Mouse (Mus musculus) lung, adult 18-20 months (tissue): ENCODE data around the gene Cx3cr1.
"Not testable (repeated sequence)": the region's sequence is repeated elsewhere in the genome, so short reads cannot be mapped to it uniquely, and the experiment has no call there.

Experiments used
- DNase-seq, 2 experiments: peaks; one replicate each; pipeline ENCODE4 v3.0.0; 2022; ENCODE audit warnings: mixed read lengths in 2 of 2

Cx3cr1 gene

GRCm38 (mm10) chr9:120069779-120070178 is at the start of gene Cx3cr1:
Gene Cx3cr1 (minus strand): TSS chr9:120069879.
- DNase-seq: no peak

GRCm38 (mm10) chr9:120118212-120118611 is 48.5 kb upstream of the Cx3cr1 start:
- no peak for DNase-seq

- no peak for DNase-seq
Observed at GRCm38 (mm10) chr9:120116184-120116624, 46.5 kb upstream of the Cx3cr1 start.

- no peak for DNase-seq
Observed at GRCm38 (mm10) chr9:120115580-120115979, 45.9 kb upstream of the Cx3cr1 start.

GRCm38 (mm10) chr9:120114789-120115151 is 45.1 kb upstream of the Cx3cr1 start:
- no peak for DNase-seq

GRCm38 (mm10) chr9:120114051-120114788 is 44.5 kb upstream of the Cx3cr1 start:
- DNase-seq: no peak

- DNase-seq: no peak
Observed at GRCm38 (mm10) chr9:120113456-120113855, 43.8 kb upstream of the Cx3cr1 start.

- no peak for DNase-seq
Observed at GRCm38 (mm10) chr9:120112472-120112871, 42.8 kb upstream of the Cx3cr1 start.

- DNase-seq: no peak
Observed at GRCm38 (mm10) chr9:120111156-120111945, 41.7 kb upstream of the Cx3cr1 start.

- peak; percentile 94 to 96 for DNase-seq
Observed at GRCm38 (mm10) chr9:120110211-120111018, 40.7 kb upstream of the Cx3cr1 start, which contains the start of gene Slc25a38. Gene Slc25a38 (plus strand): TSS chr9:120110374.

GRCm38 (mm10) chr9:120108953-120109352 is 39.3 kb upstream of the Cx3cr1 start:
- DNase-seq: not testable (repeated sequence)

- no peak for DNase-seq
Observed at GRCm38 (mm10) chr9:120101165-120101564, 31.5 kb upstream of the Cx3cr1 start.

GRCm38 (mm10) chr9:120099304-120099703 is 29.6 kb upstream of the Cx3cr1 start:
- DNase-seq: no peak

GRCm38 (mm10) chr9:120098682-120099081 is 29.0 kb upstream of the Cx3cr1 start:
- peak in 1 of 2 experiments; percentile 39 for DNase-seq

GRCm38 (mm10) chr9:120095886-120096285 is 26.2 kb upstream of the Cx3cr1 start:
- no peak for DNase-seq

GRCm38 (mm10) chr9:120093701-120094100 is 24.0 kb upstream of the Cx3cr1 start:
- DNase-seq: no peak

GRCm38 (mm10) chr9:120091696-120092238 is 22.1 kb upstream of the Cx3cr1 start, which contains the start of gene Ccr8:
Gene Ccr8 (plus strand): TSS chr9:120092114.
- DNase-seq: no peak

- no peak for DNase-seq
Observed at GRCm38 (mm10) chr9:120091086-120091485, 21.4 kb upstream of the Cx3cr1 start.

GRCm38 (mm10) chr9:120089125-120089524 is 19.4 kb upstream of the Cx3cr1 start:
- no peak for DNase-seq

- DNase-seq: no peak
Observed at GRCm38 (mm10) chr9:120084406-120084805, 14.7 kb upstream of the Cx3cr1 start.

- peak in 1 of 2 experiments; percentile 18 for DNase-seq
Observed at GRCm38 (mm10) chr9:120083158-120083894, 13.6 kb upstream of the Cx3cr1 start.

- no peak for DNase-seq
Observed at GRCm38 (mm10) chr9:120082691-120083090, 13.0 kb upstream of the Cx3cr1 start.
